Mouse (Mus musculus): ENCODE measurements around the gene Lrrc1. TPM values are rescaled to one million over a fixed set of nuclear protein-coding genes. Genes with fewer than 3 reads are reported as not detected.

The Lrrc1 gene
- polyA plus RNA-seq, 1 experiment from 2014 or later = 5.2 TPM

DNA sequence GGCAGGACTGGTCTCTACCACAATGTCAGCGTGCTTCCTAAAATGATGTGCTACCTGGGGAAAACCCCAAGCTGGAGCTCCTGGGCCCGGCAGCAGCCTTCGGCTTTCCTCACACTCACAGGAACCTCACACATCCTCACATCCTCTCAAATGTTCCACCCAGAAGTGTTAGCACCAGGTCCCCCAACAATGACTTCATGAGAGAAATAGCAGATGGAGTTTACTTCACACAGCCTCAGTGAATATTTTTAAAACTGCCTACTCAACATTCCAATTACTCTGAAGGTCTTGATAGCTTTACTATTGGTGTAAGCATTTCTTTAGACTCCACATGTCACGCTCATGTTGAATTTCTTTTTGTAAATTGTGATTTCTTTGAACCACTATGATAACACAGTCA is 27.2 kb upstream of the Lrrc1 start:
- Histone ChIP-seq H3K27ac (no peak overlapping the region), H3K9ac (no peak overlapping the region), H3K4me2 (no peak overlapping the region), H3K36me3 (replicated peaks) (no peaks in the 10 kb centered on the region), H3K4me3 (no peak overlapping the region), H3K9me3 (no peaks in the 10 kb centered on the region), H3K27me3 (replicated peaks) (no peaks in the 10 kb centered on the region), H3K4me1 (no peaks in the 10 kb centered on the region)
- WGBS = 93% methylated on average over 4 of the region's 4 CpGs
- ATAC-seq (replicated peaks) = no peak

DNA sequence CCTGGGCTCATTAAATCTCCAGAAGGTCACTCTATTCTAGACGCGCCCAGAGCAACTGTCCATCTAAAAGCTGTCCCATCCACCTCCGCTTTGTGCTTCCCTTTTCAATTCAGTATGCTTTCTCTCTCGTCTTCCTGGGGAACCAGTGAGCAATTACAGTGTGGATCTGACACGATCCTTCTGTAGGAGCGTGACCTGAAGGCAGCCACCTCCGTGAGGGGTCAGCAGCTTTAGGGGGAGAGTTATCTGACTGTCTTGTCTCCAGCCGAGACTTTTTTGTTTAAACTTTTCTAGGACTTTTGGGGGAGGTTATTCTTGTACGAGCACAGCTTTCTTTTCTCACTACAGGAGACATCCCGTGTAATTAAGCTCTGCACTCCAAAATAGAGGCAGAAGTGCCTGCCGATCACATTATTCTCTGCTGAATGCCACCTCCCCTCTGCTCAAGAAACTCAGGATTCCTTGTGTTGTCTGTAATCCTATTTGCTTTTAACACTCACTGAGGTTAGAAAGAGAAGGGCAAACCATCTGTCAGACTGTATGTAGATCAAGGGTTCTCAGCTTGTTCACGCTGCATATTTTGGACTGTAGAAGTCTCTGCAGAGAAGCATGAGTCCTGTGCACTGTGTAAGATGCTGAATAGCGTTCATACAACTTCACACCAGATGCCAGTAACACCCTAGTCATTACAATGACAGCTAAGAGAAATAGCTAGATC is 24.3 kb upstream of the Lrrc1 start:
- Histone ChIP-seq H3K9me3 (no peaks in the 10 kb centered on the region), H3K4me1 (no peaks in the 10 kb centered on the region), H3K27ac (no peak overlapping the region), H3K9ac (no peak overlapping the region), H3K27me3 (replicated peaks) (no peaks in the 10 kb centered on the region), H3K4me2 (no peak overlapping the region), H3K4me3 (no peak overlapping the region), H3K36me3 (replicated peaks) (no peaks in the 10 kb centered on the region)
- 0 out of 2 replicates have a peak, but pooled peaks have one; percentile 45 for ATAC-seq (replicated peaks)
- 15% methylated on average over 13 of the region's 13 CpGs for WGBS

- no peak overlapping the region for H3K27ac ChIP-seq
- no peaks in the 10 kb centered on the region for H3K36me3 ChIP-seq (replicated peaks)
- no peaks in the 10 kb centered on the region for H3K4me1 ChIP-seq
- no peaks in the 10 kb centered on the region for H3K9me3 ChIP-seq
- H3K27me3 ChIP-seq (replicated peaks) = no peaks in the 10 kb centered on the region
- ATAC-seq (replicated peaks) = no peak
- H3K4me2 ChIP-seq = no peak overlapping the region
- no peak overlapping the region for H3K4me3 ChIP-seq
- no peak overlapping the region for H3K9ac ChIP-seq
Measured at GRCm38 (mm10) chr9:77561827-77562226, 17.2 kb upstream of the Lrrc1 start.

GRCm38 (mm10) chr9:77557963-77558362 is 13.3 kb upstream of the Lrrc1 start:
- Histone ChIP-seq H3K4me3 (no peak overlapping the region), H3K4me2 (no peak overlapping the region), H3K9me3 (no peaks in the 10 kb centered on the region), H3K9ac (no peak overlapping the region), H3K4me1 (no peaks in the 10 kb centered on the region), H3K27me3 (replicated peaks) (no peaks in the 10 kb centered on the region), H3K36me3 (replicated peaks) (no peaks in the 10 kb centered on the region), H3K27ac (no peak overlapping the region)
- ATAC-seq (replicated peaks) = no peak
- 85% methylated on average over 3 of the region's 3 CpGs for WGBS

GRCm38 (mm10) chr9:77557181-77557580 is 12.5 kb upstream of the Lrrc1 start:
- H3K9me3 ChIP-seq = no peaks in the 10 kb centered on the region
- WGBS = 89% methylated on average over 4 of the region's 4 CpGs

GRCm38 (mm10) chr9:77556435-77556834 is 11.8 kb upstream of the Lrrc1 start:
- no peak for ATAC-seq (replicated peaks)
- Histone ChIP-seq H3K4me3 (no peak overlapping the region), H3K4me1 (no peaks in the 10 kb centered on the region), H3K36me3 (replicated peaks) (no peaks in the 10 kb centered on the region), H3K27me3 (replicated peaks) (no peaks in the 10 kb centered on the region), H3K9ac (no peak overlapping the region), H3K27ac (no peak overlapping the region), H3K9me3 (no peaks in the 10 kb centered on the region), H3K4me2 (no peak overlapping the region)
- WGBS = 88% methylated on average over 9 of the region's 9 CpGs

More at GRCm38 (mm10) chr9:77557181-77557580, 12.5 kb upstream of the Lrrc1 start:
- ATAC-seq (replicated peaks) = no peak
- no peak overlapping the region for H3K4me3 ChIP-seq
- no peaks in the 10 kb centered on the region for H3K4me1 ChIP-seq
- H3K36me3 ChIP-seq (replicated peaks) = no peaks in the 10 kb centered on the region
- no peak overlapping the region for H3K27ac ChIP-seq
- no peaks in the 10 kb centered on the region for H3K27me3 ChIP-seq (replicated peaks)
- H3K9ac ChIP-seq = no peak overlapping the region
- H3K4me2 ChIP-seq = no peak overlapping the region

- Histone ChIP-seq H3K4me2 (no peak overlapping the region), H3K27ac (no peak overlapping the region), H3K36me3 (replicated peaks) (no peaks in the 10 kb centered on the region), H3K9me3 (no peaks in the 10 kb centered on the region), H3K27me3 (replicated peaks) (no peaks in the 10 kb centered on the region), H3K4me3 (no peak overlapping the region), H3K9ac (no peak overlapping the region), H3K4me1 (no peaks in the 10 kb centered on the region)
- ATAC-seq (replicated peaks) = no peak
- WGBS = 65% methylated on average over 2 of the region's 2 CpGs
Measured at GRCm38 (mm10) chr9:77553465-77553864, 8.8 kb upstream of the Lrrc1 start.

DNA sequence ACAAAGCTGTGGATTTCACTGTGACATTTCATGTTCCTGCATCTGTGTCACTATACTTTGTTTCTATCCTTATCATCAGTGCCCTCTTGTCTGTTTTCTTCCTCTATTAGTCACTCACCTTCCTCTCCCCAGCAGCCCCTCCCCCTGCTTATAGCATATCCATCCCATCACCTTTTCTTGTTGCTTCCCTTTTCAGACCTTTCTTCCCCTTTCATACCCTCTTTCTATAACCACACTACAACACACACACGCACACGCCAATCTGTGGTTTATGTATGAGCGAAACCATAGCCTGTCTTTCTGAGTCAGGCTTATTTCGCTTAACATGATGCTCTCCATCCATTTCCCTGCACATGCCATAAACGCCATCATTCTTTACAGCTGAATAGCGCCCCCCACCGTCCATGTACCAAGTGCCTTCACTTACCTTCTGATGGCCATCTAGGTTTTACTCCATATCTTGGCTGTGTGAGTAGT is 6.4 kb upstream of the Lrrc1 start:
- H3K36me3 ChIP-seq (replicated peaks) = no peaks in the 10 kb centered on the region
- ATAC-seq (replicated peaks) = no peak
- H3K27me3 ChIP-seq (replicated peaks) = no peaks in the 10 kb centered on the region
- H3K27ac ChIP-seq = no peak overlapping the region
- no peak overlapping the region for H3K4me3 ChIP-seq
- no peak overlapping the region for H3K9ac ChIP-seq
- no peaks in the 10 kb centered on the region for H3K9me3 ChIP-seq
- no peak overlapping the region for H3K4me2 ChIP-seq
- WGBS = 72% methylated on average over 7 of the region's 7 CpGs
- H3K4me1 ChIP-seq = no peaks in the 10 kb centered on the region

- no peak overlapping the region for H3K4me2 ChIP-seq
- H3K27me3 ChIP-seq (replicated peaks) = 0 out of 2 replicates have a peak, but pooled peaks cover 3% of the 10 kb centered on the region
- H3K27ac ChIP-seq = no peak overlapping the region
- ATAC-seq (replicated peaks) = no peak
- no peak overlapping the region for H3K4me3 ChIP-seq
- H3K36me3 ChIP-seq (replicated peaks) = no peaks in the 10 kb centered on the region
- H3K9me3 ChIP-seq = no peaks in the 10 kb centered on the region
- no peak overlapping the region for H3K9ac ChIP-seq
- 57% methylated on average over 3 of the region's 3 CpGs for WGBS
- H3K4me1 ChIP-seq = peaks cover 18% of the 10 kb centered on the region
Measured at GRCm38 (mm10) chr9:77546010-77546409, 1.3 kb upstream of the Lrrc1 start.

GRCm38 (mm10) chr9:77545068-77545421 is 375 bp upstream of the Lrrc1 start:
- peak overlapping the region; percentile 69 for H3K9ac ChIP-seq
- under 1% methylated on average over 17 of the region's 17 CpGs for WGBS
- H3K4me1 ChIP-seq = peaks cover 18% of the 10 kb centered on the region
- H3K9me3 ChIP-seq = no peaks in the 10 kb centered on the region
- peak overlapping the region; percentile 95 for H3K4me3 ChIP-seq
- peak overlapping the region; percentile 97 for H3K4me2 ChIP-seq
- H3K36me3 ChIP-seq (replicated peaks) = no peaks in the 10 kb centered on the region
- H3K27me3 ChIP-seq (replicated peaks) = 0 out of 2 replicates have a peak, but pooled peaks cover 3% of the 10 kb centered on the region
- peak; percentile 65 for ATAC-seq (replicated peaks)
- peak overlapping the region; percentile 80; the same call in 1 of the 2 replicates for H3K27ac ChIP-seq

- peak; percentile 49 for ATAC-seq (replicated peaks)
- Histone ChIP-seq H3K4me2 (peak overlapping the region; percentile 97), H3K9ac (peak overlapping the region; percentile 69), H3K27ac (no peak overlapping the region), H3K27me3 (replicated peaks) (0 out of 2 replicates have a peak, but pooled peaks cover 3% of the 10 kb centered on the region), H3K4me1 (peaks cover 18% of the 10 kb centered on the region), H3K36me3 (replicated peaks) (no peaks in the 10 kb centered on the region), H3K9me3 (no peaks in the 10 kb centered on the region), H3K4me3 (peak overlapping the region; percentile 95)
- under 1% methylated on average over 40 of the region's 40 CpGs for WGBS
Measured at GRCm38 (mm10) chr9:77543351-77544321, 1.0 kb downstream of the Lrrc1 start.

DNA sequence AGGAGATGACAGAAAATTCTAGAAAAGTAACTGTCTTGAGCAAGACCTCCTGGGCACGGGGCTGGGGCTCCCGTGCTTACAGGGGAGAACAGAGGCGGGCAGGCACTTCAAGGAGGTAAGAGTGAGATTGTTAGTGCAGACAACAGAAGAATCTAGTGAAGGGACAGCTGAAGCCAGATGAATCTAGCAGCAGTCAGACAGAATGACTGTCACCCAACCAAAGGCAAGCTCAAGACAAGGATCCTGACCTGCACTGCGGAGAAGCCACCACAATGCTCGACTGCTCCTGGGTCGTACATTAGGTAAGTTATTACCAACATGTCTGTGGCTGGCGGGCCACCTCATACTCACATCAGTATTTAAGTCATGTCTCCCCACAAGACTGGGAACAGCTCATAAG is 3.1 kb downstream of the Lrrc1 start:
- peaks cover 20% of the 10 kb centered on the region for H3K4me1 ChIP-seq
- H3K4me2 ChIP-seq = no peak overlapping the region
- no peak for ATAC-seq (replicated peaks)

More for the DNA sequence above, 3.1 kb downstream of the Lrrc1 start:
- H3K4me3 ChIP-seq = no peak overlapping the region
- H3K9me3 ChIP-seq = no peaks in the 10 kb centered on the region
- no peak overlapping the region for H3K27ac ChIP-seq
- H3K36me3 ChIP-seq (replicated peaks) = no peaks in the 10 kb centered on the region
- no peak overlapping the region for H3K9ac ChIP-seq
- 0 out of 2 replicates have a peak, but pooled peaks cover 3% of the 10 kb centered on the region for H3K27me3 ChIP-seq (replicated peaks)
- WGBS = 95% methylated on average over 7 of the region's 7 CpGs

All from midbrain, embryonic 15.5 days (tissue).